Mouse (Mus musculus): ENCODE results near the gene C1ql4. TPM values are rescaled to one million over a fixed set of nuclear protein-coding genes. Genes with fewer than 3 reads are reported as not detected.
A peak's percentile ranks its signal among the peaks of the same experiment; 100 is the strongest.
"Not testable (repeated sequence)": the region's sequence is repeated elsewhere in the genome, so short reads cannot be mapped to it uniquely, and the experiment has no call there.

C1ql4 gene
- total and polyA plus RNA-seq, 3 experiments, result not detected

DNA sequence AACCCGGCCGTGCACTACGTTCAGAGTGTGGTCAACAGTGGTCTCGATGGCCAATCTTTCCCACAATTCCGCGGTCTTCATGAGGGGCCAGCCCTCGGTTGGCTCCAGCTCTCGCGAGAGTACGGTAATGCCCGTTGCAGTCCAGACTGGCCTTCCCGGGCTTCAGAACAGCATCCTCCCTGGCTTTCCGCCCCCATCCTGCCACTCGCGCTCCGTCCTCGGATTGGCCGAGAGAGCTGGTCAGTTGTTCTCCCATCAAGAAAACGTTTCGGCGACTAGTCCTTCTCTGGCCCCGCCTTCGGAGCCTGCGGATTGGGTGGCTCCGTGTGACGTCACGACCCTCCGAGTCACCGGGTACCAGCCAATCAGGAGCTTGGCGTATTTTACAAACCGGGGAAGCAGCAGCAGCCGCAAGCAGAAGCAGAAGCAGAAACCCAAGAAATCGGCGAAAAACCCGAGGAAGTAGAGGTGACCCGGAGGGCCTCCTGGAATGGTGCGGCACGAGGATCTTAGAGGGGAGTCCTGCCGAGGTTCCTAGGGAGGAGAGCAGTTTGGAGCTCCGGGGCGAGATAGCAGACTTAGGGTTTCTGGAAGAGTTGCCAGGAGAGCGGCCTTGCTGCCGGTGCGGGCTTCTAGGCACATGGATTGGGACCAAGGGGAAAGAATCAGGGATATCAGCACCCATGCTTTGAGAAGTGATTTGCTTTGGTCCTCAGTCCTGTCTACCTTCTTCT is 12.8 kb downstream of the C1ql4 start:
- peak; percentile 98 for DNase-seq

DNA sequence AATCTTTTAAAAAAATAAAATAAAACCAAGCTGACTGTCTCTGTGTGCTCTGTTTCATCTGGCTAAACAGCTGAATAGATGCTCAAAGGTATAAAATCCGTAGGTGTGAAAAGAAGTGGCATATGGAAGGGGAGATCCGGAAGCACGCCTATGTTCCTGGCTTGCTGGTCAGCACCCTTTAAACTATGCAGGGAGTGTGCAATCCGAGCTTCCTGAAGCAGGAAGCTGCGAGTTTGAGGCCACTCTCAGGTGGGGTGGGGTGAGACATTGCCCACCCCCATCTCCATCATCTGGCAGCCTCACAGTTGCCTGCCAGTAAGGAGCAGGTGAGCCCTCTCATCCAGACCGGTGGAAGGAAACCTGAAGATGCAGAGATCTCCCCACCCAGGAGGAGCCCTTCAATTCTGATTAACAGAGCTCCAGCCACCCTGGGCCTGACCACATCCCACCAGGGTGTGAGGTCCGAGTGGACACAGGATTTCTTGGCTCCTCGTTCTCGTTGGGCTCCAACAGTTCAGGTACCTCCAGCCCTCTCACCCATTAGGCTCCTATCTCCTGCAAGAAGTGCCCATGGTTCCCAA is 13.5 kb downstream of the C1ql4 start, which contains the start of gene Troap:
Troap (plus strand) TSS at position 557 of the 581 bp plus-strand sequence.
- no peak for DNase-seq

DNA sequence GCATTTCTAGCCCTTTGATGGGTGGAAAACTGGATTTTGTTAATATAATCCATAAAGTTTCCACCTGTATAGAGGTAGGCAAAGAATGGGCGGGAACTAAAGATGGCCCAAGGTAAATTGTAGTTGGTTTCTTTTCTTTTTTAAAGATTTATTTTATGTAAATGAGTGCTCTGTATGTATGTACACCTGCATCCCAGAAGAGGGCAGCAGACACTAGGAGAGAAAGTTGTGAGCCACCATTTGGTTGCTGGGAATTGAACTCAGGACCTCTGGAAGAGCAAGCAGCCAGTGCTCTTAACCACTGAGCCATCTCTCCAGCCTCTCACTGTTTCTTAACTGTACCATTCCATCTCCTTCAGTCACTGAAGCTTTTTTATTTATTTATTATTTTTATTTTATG is 15.6 kb downstream of the C1ql4 start:
- DNase-seq, result no peak

DNA sequence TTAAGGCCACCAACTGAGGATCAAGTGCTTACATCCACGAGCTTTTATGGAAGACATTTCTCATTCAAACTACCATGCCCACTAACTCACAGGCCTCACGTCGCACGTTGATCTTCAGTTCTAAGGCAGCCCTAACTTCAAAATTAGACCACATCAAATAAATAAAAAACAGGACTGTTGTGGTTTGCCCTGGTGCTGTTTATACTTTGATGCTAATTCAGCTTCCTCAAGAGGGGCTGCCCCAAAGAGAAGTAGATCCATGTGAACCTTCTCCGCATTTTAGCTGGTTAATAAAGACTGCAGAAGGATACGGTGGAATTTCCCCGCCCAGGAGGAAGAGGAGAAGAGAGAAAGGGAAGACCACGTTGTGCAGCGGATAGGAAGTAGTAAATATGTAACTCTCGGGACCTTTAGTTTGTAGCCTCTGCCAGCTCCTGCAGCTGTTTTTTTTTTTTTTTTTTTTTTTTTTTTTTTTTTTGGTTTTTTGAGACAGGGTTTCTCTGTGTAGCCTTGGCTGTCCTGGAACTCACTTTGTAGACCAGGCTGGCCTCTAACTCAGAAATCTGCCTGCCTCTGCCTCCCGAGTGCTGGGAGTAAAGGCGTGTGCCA is 22.0 kb downstream of the C1ql4 start:
- no peak for DNase-seq

DNA sequence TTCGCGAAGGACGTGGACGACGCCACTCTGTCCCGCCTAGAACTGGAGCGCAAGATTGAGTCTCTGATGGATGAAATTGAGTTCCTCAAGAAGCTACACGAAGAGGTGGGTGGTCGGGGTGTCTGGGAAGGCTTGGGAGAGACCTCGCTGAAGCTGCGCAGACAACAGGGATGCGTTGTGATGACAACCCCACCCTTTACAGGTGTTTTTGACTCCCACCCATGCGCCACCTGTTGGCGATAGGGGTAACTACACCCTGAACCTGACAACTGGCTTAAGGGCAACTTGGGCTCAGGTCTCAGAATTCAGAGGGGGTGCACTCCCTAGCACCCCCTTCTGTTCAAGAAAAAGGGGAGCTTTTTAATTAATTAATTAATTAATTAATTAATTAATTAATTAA is 31.3 kb downstream of the C1ql4 start:
- no peak for DNase-seq

DNA sequence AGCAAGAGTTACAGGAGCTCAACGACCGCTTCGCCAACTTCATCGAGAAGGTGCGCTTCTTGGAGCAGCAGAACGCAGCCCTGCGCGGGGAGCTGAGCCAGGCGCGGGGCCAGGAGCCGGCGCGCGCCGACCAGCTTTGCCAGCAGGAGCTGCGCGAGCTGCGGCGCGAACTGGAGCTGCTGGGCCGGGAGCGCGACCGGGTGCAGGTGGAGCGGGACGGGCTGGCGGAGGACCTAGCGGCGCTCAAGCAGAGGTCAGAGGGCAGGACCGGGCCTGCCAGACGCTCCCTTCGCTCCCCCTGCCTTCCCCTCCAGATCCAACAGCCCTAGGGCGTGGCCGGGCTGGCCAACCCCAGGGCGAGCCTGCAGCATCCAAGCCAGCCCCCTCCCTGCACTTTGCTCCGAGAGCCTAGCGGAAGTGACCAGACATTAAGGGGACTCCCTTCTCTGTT is 32.1 kb downstream of the C1ql4 start:
- DNase-seq, result peak; percentile 48

DNA sequence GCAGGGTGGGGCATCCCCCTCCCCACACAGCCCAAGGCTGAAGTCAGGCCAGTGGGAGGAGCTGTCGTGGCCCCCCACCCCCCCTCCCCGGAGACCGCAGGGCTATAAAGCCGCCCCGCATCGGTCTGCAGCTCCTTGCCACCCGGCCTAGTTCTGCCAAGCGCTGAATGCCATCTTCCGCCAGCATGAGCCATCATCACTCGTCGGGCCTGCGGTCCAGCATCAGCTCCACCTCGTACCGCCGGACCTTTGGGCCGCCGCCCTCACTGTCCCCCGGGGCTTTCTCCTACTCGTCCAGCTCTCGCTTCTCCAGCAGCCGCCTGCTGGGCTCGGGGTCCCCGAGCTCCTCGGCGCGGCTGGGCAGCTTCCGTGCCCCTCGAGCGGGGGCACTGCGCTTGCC is 32.6 kb downstream of the C1ql4 start, which contains the start of gene Prph:
Prph (plus strand) TSS at position 135 of the 400 bp plus-strand sequence.
- DNase-seq, result no peak

DNA sequence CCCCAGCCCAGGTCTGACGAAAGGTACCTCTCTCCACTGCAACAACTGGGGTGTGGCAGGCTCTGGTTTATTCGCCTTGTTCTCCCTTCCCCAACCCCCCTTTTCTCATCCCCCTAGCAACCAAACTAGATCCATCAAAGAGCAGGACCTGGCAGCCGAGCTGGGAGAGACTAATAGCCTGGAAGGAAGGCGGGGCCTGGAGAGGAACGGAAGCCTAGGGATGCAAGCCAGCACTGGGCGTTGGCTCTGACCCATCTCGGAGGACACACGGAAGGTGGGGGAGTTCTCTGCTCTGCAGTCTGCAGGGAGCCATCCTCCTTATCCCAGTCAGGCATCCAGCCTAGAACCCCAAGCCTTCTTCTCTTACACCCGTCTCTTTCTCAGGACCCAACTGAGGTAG is 34.2 kb downstream of the C1ql4 start:
- no peak for DNase-seq

DNA sequence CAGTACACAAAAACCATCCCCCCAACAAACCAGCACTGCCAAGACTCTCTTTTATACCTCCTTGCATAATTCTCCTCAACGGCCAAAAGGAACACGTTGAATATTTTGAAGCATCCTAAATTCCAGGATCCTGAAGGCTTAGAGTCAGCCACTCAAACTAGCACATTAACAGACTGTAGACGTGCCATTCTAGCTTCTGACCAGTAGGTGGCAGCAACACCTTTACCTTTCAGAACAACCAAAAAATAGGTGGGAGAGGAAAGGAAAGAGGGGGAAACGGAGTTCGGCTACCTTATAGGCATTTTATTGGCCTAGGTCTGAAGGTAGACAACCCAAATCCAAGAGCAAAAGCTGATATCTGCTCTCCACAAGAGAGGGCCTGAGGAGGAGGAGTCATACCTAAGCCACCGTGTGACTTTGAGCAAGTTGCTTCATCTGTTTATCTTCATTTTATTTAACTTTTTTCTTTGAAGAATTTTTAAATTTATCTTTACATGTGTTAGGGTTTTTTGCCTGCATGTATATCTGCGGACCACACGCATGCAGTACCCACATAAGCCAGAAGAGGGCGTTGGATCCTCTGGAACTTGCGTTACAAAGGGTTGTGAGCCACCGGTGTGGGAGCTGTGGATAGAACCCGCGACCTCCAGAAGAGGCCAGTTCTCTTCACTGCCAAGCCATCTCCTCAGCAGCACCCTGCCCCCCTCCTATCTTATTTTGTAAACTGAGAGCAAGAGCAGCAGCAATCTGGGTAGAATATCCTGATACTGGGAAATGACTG is 38.0 kb downstream of the C1ql4 start:
- peak; percentile 51 for DNase-seq

DNA sequence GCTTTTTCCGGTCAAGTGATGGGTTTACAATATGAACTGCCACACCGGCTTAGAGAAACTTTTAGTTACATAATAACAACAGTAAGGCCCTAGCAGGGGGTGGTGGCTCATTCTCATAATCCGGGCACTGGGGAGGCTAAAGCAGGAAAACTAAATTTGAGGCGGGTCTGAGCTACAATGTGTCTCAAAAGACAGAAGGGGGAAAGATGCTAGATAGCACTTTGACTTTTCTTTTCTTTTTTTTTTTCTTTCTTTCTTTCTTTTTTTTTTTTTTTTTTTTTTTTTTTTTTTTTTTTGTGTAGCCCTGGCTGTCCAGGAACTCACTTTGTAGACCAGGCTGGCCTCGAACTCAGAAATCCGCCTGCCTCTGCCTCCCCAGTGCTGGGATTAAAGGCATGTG is 41.9 kb downstream of the C1ql4 start:
- DNase-seq, result not testable (repeated sequence)

DNA sequence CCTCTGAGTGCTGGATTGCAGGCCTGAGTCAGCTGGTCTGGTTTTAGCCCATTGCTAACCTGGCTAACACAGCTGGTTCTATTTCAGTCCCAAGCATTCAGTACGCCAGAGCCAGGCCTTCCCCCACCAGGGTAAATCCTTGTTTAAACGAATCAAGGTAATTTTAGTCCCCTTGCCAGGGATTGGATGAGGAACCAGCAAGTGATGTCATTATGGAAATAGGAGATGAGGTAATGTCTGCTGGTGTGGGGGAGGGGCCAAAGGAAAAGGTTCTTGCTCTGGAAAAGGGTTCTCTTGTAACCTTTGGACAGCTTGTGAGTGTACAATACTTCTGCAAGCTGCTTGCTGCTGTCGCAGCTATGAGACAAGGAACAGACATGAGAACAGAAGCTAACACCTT is 42.8 kb downstream of the C1ql4 start:
- DNase-seq, result no peak

DNA sequence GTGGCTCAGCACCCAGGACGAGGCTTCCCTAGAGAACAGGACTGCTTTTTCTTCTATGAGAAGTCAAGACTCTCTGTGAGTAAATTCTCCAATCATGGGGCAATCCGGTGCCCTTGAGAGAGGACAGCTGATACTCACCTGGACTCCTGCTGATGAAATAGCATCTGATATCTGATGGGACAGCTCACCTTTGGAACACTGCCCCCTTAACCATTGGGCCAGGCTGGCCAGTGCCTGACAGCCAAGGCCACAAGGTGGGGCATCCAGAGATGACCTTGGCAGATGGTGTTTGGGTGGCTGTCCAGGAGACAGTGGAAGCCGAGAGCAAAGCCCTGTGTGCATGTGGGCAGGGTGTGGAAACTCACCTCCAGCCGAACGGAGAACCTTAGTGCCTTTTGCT is 45.3 kb downstream of the C1ql4 start:
- peak; percentile 57 for DNase-seq

DNA sequence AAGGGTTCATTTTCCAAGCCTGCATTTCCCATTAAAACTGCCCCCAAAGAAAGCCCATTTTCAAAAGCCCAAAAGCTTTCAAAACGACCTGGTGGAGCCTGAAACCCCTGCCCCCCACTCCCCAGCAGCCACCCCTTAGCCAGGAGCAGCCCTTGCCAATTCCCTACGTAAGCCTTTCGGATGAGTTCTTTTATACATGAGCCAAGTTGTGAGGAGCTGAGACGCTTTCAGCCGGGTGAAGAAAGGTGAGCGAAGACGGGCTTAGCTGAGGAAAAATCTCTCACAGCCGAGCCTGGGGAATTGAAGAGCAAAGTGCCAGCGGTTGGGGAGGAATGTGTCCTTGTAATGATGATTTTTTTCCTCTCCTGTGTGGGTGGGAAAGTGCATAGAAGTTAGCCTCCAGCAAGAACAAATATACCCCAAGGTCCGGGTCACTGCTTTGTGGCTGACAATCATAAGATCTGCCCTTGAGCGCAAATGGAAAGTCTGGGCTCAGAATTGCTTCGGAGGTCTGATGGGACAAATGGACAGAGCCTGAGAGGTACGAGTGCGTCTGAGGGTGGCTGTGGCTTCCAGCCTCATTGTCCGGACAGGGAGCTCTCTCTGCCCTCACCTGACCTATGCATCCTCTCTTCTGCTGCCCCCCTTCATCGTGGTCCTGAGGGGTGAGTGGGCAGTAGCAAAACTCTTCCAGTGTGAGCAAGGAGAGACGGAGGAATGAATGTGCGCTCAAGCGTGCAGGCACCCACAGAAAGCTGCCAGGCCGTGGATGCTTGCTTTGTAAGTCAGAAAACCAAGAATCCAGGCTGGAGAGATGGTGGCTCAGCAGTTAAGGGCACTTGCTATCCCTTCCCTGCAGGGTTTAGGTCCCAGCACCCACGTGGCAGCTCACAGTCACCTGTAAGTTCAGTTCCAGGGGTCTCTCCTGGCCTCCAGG is 46.4 kb downstream of the C1ql4 start:
- DNase-seq, result peak; percentile 60

DNA sequence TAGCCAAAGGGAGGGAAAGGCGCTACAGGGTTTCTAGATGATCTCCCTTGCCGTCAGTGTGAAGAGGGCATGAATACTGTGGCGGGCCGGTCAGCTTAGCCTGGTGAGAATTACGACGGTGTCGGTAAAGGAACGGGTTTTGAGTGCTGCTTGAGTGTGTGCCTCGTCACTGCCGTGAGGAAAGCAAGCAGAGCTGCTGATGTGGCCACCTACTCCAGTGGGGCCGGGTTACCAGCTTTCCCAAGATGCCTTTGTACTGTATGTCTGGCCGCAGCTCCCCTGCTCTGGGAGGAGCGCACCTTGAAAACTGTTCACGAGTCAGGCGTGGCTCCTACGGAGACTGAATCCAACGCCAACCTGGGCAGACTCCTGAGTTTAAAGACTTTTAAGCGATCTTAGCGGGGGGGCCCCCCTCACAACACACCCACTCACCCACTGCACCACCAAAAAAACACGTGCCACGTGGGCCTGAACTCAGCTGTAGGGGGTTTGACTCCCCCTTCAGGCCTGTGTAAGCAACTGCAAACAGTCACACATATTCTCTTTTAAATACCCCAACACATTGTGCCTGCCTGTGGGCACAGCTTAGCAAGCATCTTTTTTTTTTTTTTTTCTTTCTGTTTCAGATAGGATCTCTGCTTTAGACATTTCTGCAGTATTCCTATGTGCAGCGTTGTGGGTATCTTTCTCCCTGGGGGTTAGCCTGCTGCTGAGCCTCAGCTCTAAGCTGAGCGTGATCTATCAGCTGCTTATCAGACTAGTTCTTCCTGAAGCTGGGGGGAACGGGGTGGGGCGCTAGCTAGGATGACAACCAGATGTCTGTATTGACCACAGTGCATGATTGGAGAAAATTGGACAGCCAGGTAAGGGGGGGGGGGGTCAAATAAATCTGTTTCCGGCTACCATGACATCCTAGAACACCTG is 47.4 kb downstream of the C1ql4 start:
- no peak for DNase-seq

DNA sequence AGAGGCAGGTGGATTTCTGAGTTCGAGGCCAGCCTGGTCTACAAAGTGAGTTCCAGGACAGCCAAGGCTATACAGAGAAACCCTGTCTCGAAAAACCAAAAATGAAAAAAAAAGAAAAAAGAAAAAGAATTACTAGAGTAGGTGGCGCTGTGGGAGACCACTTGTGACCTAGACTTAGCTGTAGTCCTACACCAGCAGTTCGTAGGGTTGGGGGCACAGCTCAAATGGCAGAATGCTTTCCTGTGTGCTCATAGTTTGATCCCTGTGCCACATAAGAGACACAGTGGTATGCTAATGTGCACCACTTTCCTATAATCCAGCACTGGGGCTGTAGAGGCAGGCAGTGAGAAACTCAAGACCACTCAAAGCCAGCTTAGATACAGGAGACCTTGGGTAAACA is 48.3 kb downstream of the C1ql4 start:
- DNase-seq, result no peak

DNA sequence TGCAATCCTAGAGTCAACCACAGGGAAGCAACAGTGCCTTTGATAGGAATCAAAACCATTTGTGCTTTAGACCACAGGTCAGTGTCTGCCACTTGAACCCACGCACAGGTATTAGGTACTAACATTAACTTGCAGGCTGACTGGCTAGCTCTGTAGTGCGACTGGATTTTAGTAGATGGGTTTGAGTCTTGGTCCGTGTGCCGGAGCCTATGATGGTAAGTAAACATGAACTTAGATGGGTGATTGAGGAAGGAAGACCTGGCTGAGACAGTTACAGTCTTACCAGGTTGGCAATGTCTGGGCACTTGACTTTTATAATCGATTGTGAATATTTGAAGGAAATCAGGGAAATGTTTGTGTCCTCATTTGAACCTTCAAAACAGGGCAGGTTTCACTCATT is 48.8 kb downstream of the C1ql4 start:
- no peak for DNase-seq

DNA sequence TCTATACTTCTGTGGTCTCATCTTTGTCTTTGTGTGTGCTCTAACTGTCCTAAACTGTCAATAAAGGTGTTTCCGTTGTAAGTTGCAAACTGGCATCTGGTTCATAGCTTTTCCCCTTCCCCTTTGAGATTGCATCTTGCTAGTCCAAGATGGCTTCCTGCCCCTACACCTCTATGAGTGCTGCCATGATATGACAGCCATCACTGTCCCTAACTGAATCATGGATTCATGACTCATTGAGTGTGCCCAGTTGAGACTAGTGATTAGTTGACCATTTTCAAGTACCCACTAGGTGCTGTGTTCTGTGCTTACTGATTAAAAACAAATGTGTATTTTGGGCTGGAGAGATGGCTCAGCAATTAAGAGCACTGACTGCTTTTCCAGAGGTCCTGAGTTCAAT is 49.6 kb downstream of the C1ql4 start:
- DNase-seq, result no peak

DNA sequence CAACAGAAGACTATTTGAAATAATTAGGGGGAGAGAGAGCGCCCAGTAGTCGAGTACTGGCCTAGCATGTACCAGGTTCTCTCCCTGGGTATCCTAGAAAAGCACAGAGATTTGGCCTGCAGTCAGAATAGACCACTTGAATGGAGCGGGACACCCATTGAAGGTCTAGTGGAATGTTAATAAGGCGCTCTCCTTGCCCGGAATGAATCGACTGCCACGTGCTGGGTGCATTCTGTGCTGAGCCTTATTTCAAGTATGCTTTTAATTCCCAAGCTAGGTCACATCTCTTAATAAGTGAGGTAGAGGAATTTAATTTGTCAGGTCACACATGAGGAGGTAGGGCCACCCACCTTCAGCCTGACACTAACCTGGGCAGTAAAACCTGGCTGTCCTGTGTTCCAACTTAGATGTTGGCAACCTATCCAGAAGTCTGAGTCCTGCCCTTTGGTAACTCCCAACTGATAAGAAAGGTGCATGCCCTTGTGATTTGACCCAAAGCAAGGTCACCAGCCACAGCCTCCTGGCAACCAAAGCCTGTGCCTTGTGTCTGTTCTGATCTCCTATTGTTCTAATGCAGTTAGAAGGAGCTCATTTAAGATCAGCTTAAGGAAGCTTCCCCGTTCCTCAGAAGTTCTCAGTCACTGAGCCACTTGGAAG is 51.2 kb downstream of the C1ql4 start:
- peak; percentile 61 for DNase-seq

DNA sequence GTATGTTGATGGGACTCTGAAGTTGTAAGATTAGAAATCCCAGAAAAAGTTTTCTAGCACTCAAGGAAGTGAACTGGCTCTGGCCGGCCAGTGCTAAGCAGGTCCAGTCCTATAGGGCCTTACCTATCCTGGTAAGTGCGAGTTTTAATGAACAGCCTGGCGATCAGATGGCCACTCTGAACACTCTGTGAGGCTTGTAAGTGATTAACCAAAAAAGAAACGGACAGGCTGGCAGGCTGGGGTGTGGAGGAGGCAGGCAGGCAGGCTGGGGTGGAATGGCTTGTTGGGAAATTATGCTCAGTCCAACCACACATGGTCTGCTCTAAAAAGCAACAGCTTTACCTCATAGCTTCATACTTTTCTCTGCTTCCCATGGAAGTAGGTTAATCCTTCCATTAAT is 52.2 kb downstream of the C1ql4 start:
- no peak for DNase-seq
